ENCODE assay signal across 26 mouse cellular contexts in genomic region chr15:44916479-44916878, GRCm38 (mm10).
"Had no signal": no experiment of that assay in that cellular context is flagged by ENCODE, and none has a peak within 500 bp of the region (broad histone marks: within the 10 kb centered on the region; RNA-seq: fewer than 3 reads in every experiment).

No protein-coding gene starts in this region.

- ATAC-seq: hindbrain, embryonic 16.5 days; inflammation-experienced regulatory T-cells, adult 6 months; intestine, embryonic 15.5 days; intestine, postnatal 0 days; liver, embryonic 12.5 days had no signal

- H3K27ac ChIP-seq: heart, embryonic 10.5 days; hindbrain, embryonic 10.5 days; hindbrain, embryonic 12.5 days; hindbrain, embryonic 14.5 days; intestine, embryonic 15.5 days; layer of hippocampus, adult 2 months; left cerebral cortex, adult 2 months; limb, embryonic 13.5 days; limb, embryonic 15.5 days; liver, embryonic 12.5 days; liver, embryonic 14.5 days had no signal

- H3K9me3 ChIP-seq: heart, embryonic 10.5 days; heart, embryonic 12.5 days; hindbrain, embryonic 10.5 days; hindbrain, embryonic 12.5 days; intestine, embryonic 15.5 days; limb, embryonic 13.5 days; limb, embryonic 15.5 days; liver, embryonic 12.5 days had no signal

- H3K4me2 ChIP-seq: heart, embryonic 12.5 days; hindbrain, embryonic 12.5 days; hindbrain, embryonic 14.5 days; intestine, embryonic 15.5 days; limb, embryonic 13.5 days; limb, embryonic 15.5 days; liver, embryonic 12.5 days had no signal

- H3K36me3 ChIP-seq: heart, embryonic 10.5 days; heart, embryonic 12.5 days; hindbrain, embryonic 10.5 days; hindbrain, embryonic 12.5 days; intestine, embryonic 15.5 days; limb, embryonic 13.5 days; limb, embryonic 15.5 days; liver, embryonic 12.5 days had no signal

- H3K9ac ChIP-seq: heart, embryonic 12.5 days; hindbrain, embryonic 12.5 days; hindbrain, embryonic 14.5 days; intestine, embryonic 15.5 days; limb, embryonic 13.5 days; limb, embryonic 15.5 days; liver, embryonic 12.5 days; liver, embryonic 14.5 days had no signal

- H3K27me3 ChIP-seq: heart, embryonic 12.5 days; hindbrain, embryonic 12.5 days; intestine, embryonic 15.5 days; limb, embryonic 13.5 days; limb, embryonic 15.5 days; liver, embryonic 12.5 days had no signal

- DNase-seq: gastrocnemius, postnatal 25 days; heart, adult 18-20 months; heart, postnatal 10 days; heart, postnatal 4 days; kidney, adult 18-20 months; kidney, adult 8-10 months; kidney, postnatal 10 days; kidney, postnatal 25 days; kidney, postnatal 4 days; left cerebral cortex, postnatal 4 days; lung, adult 18-20 months had no signal

- H3K4me3 ChIP-seq: heart, embryonic 10.5 days; heart, embryonic 12.5 days; hindbrain, embryonic 10.5 days; hindbrain, embryonic 12.5 days; intestine, embryonic 15.5 days; layer of hippocampus, adult 2 months; left cerebral cortex, adult 2 months; limb, embryonic 13.5 days; limb, embryonic 15.5 days; liver, embryonic 12.5 days had no signal

- H3K4me1 ChIP-seq: heart, embryonic 10.5 days; heart, embryonic 12.5 days; hindbrain, embryonic 10.5 days; hindbrain, embryonic 12.5 days; intestine, embryonic 15.5 days; limb, embryonic 13.5 days; limb, embryonic 15.5 days; liver, embryonic 12.5 days had no signal
